Mouse (Mus musculus): ENCODE measurements at regions not wholly inside any gene's neighbourhood (a gene's known extent, or its start where the extent isn't known, plus 50 kb on each side); places are given as distances from the start of the nearest gene placed in this dataset.

DNA sequence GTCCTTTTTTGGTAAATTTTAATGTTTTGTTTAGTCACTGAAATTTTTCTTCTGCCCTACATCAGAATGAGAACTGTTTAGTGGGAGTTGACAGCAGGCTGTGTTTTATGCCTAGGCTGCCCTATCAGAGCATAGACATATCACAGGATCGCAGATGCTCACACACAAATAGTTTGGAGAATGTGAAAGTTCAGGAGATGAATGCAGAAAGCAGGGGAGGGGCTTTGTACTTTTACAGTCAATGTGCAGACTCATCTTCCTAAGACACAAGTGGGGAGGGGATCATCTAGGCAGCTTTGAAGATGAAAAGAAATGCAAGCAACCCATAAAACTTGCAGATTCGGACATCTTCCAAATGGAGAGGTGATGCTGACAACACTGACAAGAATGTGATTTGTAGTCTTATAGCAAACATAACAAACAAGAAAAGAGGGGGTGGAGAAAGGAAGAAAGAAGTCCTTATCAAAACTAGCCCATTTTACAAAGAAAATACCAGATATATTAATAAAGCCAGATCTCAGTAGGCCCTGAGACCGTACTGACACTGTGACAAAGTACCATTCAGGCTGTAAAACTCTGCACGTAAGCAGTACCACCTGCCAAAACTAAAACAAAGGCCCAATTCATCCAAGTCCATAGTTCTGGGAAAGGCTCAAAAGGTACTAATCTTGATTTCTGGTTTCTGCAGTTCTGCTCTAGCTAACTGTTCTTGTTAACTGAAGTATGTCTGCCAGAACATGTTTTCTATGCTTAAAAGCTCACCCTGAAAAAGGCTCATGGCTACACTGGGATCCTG lies 157.4 kb downstream of the Moxd1 start:
- 87% methylated on average over 4 of the region's 4 CpGs for WGBS
- TF ChIP-seq CTCF (IDR thresholded peaks at IDR 0.05) (no peak), POLR2A (IDR thresholded peaks at IDR 0.05; ENCODE audit: insufficient read depth, low read depth, low read length) (no peak), EP300 (IDR thresholded peaks at IDR 0.05; ENCODE audit: insufficient read depth, low read depth, low read length) (no peak)
- intact Hi-C loops (cut with DNase I), result loop anchor here (2.0 kb wide), 1 partner anchor 242 kb away; no protein-coding TSS in a partner anchor

DNA sequence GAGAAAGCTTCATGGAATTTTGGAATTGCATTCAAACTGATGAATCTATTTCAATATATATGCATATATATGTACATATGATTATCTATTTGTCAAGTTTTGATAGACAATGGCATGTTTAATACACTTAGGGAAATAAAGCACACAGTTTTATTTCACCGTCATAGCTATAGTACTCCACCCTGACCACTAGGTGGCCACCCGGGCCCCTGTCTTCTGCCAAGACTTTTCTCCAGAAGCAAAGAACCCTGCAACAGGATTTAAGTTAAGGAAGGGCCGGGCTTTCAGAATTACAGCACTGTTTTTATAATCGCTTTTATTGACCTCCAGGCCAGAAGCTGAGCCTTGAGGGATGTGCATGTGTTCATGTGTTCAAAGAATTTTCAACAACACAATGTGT lies 158.6 kb downstream of the Moxd1 start:
- Histone ChIP-seq H3K4me1 (ENCODE audit: control insufficient read depth, insufficient read depth, low read length) (no peaks in the 10 kb centered on the region; the same call in 1 of the 2 replicates), H3K79me2 (replicated peaks; ENCODE audit: control insufficient read depth, insufficient read depth, low read length) (no peaks in the 10 kb centered on the region), H3K27ac (no peak overlapping the region), H3K27me3 (ENCODE audit: control insufficient read depth, insufficient read depth, low read length) (no peaks in the 10 kb centered on the region), H3K4me3 (no peak overlapping the region), H3K9ac (ENCODE audit: low read depth, low read length) (no peak overlapping the region), H3K36me3 (ENCODE audit: control insufficient read depth, insufficient read depth, low read length) (no peaks in the 10 kb centered on the region)
- no peak for TF ChIP-seq EP300 (IDR thresholded peaks at IDR 0.05; ENCODE audit: insufficient read depth, low read depth, low read length)
- peak; percentile 81 for TF ChIP-seq CTCF (IDR thresholded peaks at IDR 0.05)
- peak; percentile 11 to 46 for DNase-seq
- intact Hi-C loops (cut with DNase I), result loop anchor here (2.0 kb wide), 2 partner anchors 209 to 241 kb away; no protein-coding TSS in a partner anchor
- 33% methylated on average over 4 of the region's 4 CpGs for WGBS

More for the DNA sequence above, 157.4 kb downstream of the Moxd1 start:
- H3K9ac ChIP-seq (ENCODE audit: low read depth, low read length), result no peak overlapping the region
- no peaks in the 10 kb centered on the region for H3K36me3 ChIP-seq (ENCODE audit: control insufficient read depth, insufficient read depth, low read length)
- no peak for DNase-seq
- H3K4me3 ChIP-seq, result no peak overlapping the region
- H3K79me2 ChIP-seq (replicated peaks; ENCODE audit: control insufficient read depth, insufficient read depth, low read length), result no peaks in the 10 kb centered on the region
- H3K27ac ChIP-seq, result no peak overlapping the region
- no peaks in the 10 kb centered on the region; the same call in 1 of the 2 replicates for H3K4me1 ChIP-seq (ENCODE audit: control insufficient read depth, insufficient read depth, low read length)
- H3K27me3 ChIP-seq (ENCODE audit: control insufficient read depth, insufficient read depth, low read length), result no peaks in the 10 kb centered on the region

DNA sequence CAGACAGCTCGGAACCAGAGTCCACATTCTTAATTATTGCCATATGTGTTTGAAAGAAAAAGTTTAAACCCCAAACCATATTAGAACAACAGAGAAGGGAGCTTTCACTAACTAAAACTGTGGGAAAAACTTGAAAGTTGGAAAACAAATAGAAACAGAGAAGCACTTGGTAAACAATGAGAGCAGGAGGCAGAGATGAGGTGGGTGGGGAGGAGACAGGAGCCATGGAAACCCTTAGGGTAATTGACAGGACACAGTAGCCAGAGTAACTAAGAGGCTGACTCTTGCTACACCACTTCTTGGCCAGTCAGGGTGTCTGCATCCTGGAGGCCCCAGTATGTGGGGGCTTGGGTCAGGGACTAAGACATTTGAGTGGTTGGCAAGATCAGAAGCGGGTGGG lies 160.7 kb downstream of the Moxd1 start:
- no peak for DNase-seq

DNA sequence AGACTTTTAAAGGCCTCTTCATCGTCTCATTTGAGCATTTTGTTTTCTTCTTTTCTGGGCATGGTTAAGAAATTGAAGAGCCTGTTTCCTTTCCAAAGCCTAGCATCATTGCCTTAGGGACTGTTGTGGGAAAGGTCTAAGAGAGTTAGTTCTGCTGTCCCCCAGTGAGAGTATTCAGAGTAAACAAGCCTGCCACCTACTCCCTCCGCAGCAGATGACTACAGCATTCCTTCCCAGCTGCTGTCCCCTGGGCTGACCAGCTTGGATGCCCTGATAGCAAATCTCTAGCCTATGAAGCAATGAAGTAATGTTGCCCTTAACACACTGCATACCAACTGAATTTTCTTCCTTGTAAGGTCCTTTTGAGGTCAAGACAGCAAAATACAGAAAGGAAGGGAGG lies 164.9 kb downstream of the Moxd1 start:
- Histone ChIP-seq H3K27ac (peak overlapping the region; percentile 53), H3K9ac (ENCODE audit: low read depth, low read length) (no peak overlapping the region), H3K4me1 (ENCODE audit: control insufficient read depth, insufficient read depth, low read length) (no peaks in the 10 kb centered on the region), H3K36me3 (ENCODE audit: control insufficient read depth, insufficient read depth, low read length) (no peaks in the 10 kb centered on the region), H3K79me2 (replicated peaks; ENCODE audit: control insufficient read depth, insufficient read depth, low read length) (no peaks in the 10 kb centered on the region), H3K4me3 (no peak overlapping the region), H3K27me3 (ENCODE audit: control insufficient read depth, insufficient read depth, low read length) (no peaks in the 10 kb centered on the region)
- 37% methylated on average over 2 of the region's 2 CpGs for WGBS
- peak; percentile 25 to 28 for DNase-seq
- intact Hi-C loops (cut with DNase I), result no loop called here
- TF ChIP-seq EP300 (IDR thresholded peaks at IDR 0.05; ENCODE audit: insufficient read depth, low read depth, low read length) (no peak), CTCF (IDR thresholded peaks at IDR 0.05) (no peak), POLR2A (IDR thresholded peaks at IDR 0.05; ENCODE audit: insufficient read depth, low read depth, low read length) (no peak)

More for the DNA sequence above, 160.7 kb downstream of the Moxd1 start:
- intact Hi-C loops (cut with DNase I), result no loop called here
- WGBS, result 88% methylated on average over 2 of the region's 2 CpGs
- TF ChIP-seq CTCF (IDR thresholded peaks at IDR 0.05), result no peak
- H3K36me3 ChIP-seq (ENCODE audit: control insufficient read depth, insufficient read depth, low read length), result no peaks in the 10 kb centered on the region
- H3K4me1 ChIP-seq (ENCODE audit: control insufficient read depth, insufficient read depth, low read length), result no peaks in the 10 kb centered on the region; the same call in 1 of the 2 replicates
- no peaks in the 10 kb centered on the region for H3K79me2 ChIP-seq (replicated peaks; ENCODE audit: control insufficient read depth, insufficient read depth, low read length)
- H3K9ac ChIP-seq (ENCODE audit: low read depth, low read length), result no peak overlapping the region
- no peak overlapping the region for H3K4me3 ChIP-seq
- H3K27me3 ChIP-seq (ENCODE audit: control insufficient read depth, insufficient read depth, low read length), result no peaks in the 10 kb centered on the region
- no peak overlapping the region for H3K27ac ChIP-seq

DNA sequence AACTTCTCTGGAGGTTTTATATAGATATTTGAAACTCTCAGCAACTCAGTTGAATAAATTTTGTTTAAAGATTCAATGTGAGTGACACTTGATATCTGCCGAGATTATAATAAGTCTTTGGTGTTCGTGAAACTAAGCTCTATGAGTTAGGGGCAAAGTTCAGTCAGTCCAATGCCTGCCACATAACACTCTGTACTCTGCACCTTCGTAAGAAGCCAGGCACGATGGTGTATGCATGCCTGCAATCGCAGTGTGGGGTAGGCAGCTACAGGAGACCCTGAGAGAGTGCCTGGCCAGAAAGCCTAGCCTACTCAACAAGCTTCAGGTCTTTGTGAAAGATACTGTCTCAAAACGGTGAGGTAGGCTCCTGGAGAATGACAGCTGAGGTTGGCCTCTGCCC lies 167.7 kb downstream of the Moxd1 start:
- H3K79me2 ChIP-seq (replicated peaks; ENCODE audit: control insufficient read depth, insufficient read depth, low read length), result no peaks in the 10 kb centered on the region
- intact Hi-C loops (cut with DNase I), result no loop called here

DNA sequence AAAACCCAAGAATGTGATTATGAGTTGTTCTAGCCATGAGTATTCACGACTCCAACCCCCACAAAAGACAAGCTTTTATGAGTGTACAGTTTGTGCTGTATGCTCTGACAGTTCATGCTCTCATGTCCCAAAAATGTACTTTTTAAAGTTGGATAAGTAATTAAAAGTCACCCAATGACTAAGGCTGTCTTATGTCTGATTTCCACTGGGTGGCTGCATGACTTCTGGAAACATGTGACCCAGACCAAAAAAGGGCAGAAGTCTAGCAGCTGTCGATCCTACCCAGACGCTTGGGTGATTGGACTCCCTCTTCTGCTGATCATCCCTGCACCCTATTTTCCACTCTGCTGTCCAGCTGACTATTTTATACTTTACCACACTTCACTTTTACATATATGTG lies 168.7 kb downstream of the Moxd1 start:
- WGBS, result 38% methylated on average over 3 of the region's 3 CpGs
- H3K79me2 ChIP-seq (replicated peaks; ENCODE audit: control insufficient read depth, insufficient read depth, low read length), result no peaks in the 10 kb centered on the region
- TF ChIP-seq CTCF (IDR thresholded peaks at IDR 0.05), result peak; percentile 25
- TF ChIP-seq POLR2A (IDR thresholded peaks at IDR 0.05; ENCODE audit: insufficient read depth, low read depth, low read length), result no peak
- no peak for TF ChIP-seq EP300 (IDR thresholded peaks at IDR 0.05; ENCODE audit: insufficient read depth, low read depth, low read length)
- DNase-seq, result no peak
- H3K36me3 ChIP-seq (ENCODE audit: control insufficient read depth, insufficient read depth, low read length), result no peaks in the 10 kb centered on the region
- no peak overlapping the region for H3K4me3 ChIP-seq
- no peaks in the 10 kb centered on the region for H3K27me3 ChIP-seq (ENCODE audit: control insufficient read depth, insufficient read depth, low read length)
- intact Hi-C loops (cut with DNase I), result no loop called here
- no peak overlapping the region for H3K27ac ChIP-seq
- no peak overlapping the region for H3K9ac ChIP-seq (ENCODE audit: low read depth, low read length)
- H3K4me1 ChIP-seq (ENCODE audit: control insufficient read depth, insufficient read depth, low read length), result peaks cover 2% of the 10 kb centered on the region

More for the DNA sequence above, 167.7 kb downstream of the Moxd1 start:
- no peaks in the 10 kb centered on the region for H3K36me3 ChIP-seq (ENCODE audit: control insufficient read depth, insufficient read depth, low read length)
- DNase-seq, result no peak
- no peaks in the 10 kb centered on the region for H3K27me3 ChIP-seq (ENCODE audit: control insufficient read depth, insufficient read depth, low read length)
- H3K4me1 ChIP-seq (ENCODE audit: control insufficient read depth, insufficient read depth, low read length), result no peaks in the 10 kb centered on the region
- no peak overlapping the region for H3K4me3 ChIP-seq
- TF ChIP-seq POLR2A (IDR thresholded peaks at IDR 0.05; ENCODE audit: insufficient read depth, low read depth, low read length) (no peak), CTCF (IDR thresholded peaks at IDR 0.05) (no peak), EP300 (IDR thresholded peaks at IDR 0.05; ENCODE audit: insufficient read depth, low read depth, low read length) (no peak)
- H3K9ac ChIP-seq (ENCODE audit: low read depth, low read length), result no peak overlapping the region
- 85% methylated on average over 6 of the region's 6 CpGs for WGBS
- no peak overlapping the region for H3K27ac ChIP-seq
